Mouse (Mus musculus) megakaryocyte progenitor cell, adult 5-6 weeks (primary cell): ENCODE data around the gene Olfr527. TPM values are rescaled to one million over a fixed set of nuclear protein-coding genes. Genes with fewer than 3 reads are reported as not detected.
A peak's percentile ranks its signal among the peaks of the same experiment; 100 is the strongest.

Experiments
- ATAC-seq: replicated peaks from 2 replicates; pipeline ENCODE4 v1.8.0; 2016; ENCODE audit warnings: mild to moderate bottlenecking, moderate TSS enrichment, inconsistent platforms; ENCODE audit not compliant: poor library complexity
- total RNA-seq, 2 experiments: library from RNA; stranded (forward) in 1 of 2; stranded (reverse) in 1 of 2; fragments of 157-497, 149-512 nt in 1 of 2; fragments of 200-1000 nt in 1 of 2; gene quantifications; 2 replicates each; pipeline versions ENCODE4 v1.2.3 to v1.2.4; 2015 to 2017

Gene Olfr527
- not detected in 2 replicates for total RNA-seq (2015)
- total RNA-seq (2017), result not detected in 2 replicates

- ATAC-seq, result no peak
Observed at GRCm38 (mm10) chr7:140333717-140334116, at the start of gene Olfr527. TSS of gene Olfr527 (plus strand) at chr7:140334017.

GRCm38 (mm10) chr7:140295746-140296145, 38.1 kb upstream of the Olfr527 start:
- ATAC-seq, result no peak

GRCm38 (mm10) chr7:140296876-140297275, 36.9 kb upstream of the Olfr527 start:
- no peak for ATAC-seq

GRCm38 (mm10) chr7:140299416-140299815, 34.4 kb upstream of the Olfr527 start:
- no peak for ATAC-seq

GRCm38 (mm10) chr7:140319861-140320385, 13.9 kb upstream of the Olfr527 start:
- no peak for ATAC-seq

GRCm38 (mm10) chr7:140320558-140320957, 13.3 kb upstream of the Olfr527 start, which contains the start of gene Olfr525:
TSS of gene Olfr525 (plus strand) at chr7:140320858.
- ATAC-seq, result no peak

- no peak for ATAC-seq
Observed at GRCm38 (mm10) chr7:140321135-140321534, 12.7 kb upstream of the Olfr527 start.

- ATAC-seq, result no peak
Observed at GRCm38 (mm10) chr7:140329766-140330304, 4.0 kb upstream of the Olfr527 start.

- ATAC-seq, result no peak
Observed at GRCm38 (mm10) chr7:140361571-140361970, 27.8 kb downstream of the Olfr527 start, which contains the start of gene Olfr60. TSS of gene Olfr60 (minus strand) at chr7:140361671.

- 0 out of 2 replicates have a peak, but pooled peaks have one; percentile 37 for ATAC-seq
Observed at GRCm38 (mm10) chr7:140374300-140374699, 40.5 kb downstream of the Olfr527 start.

GRCm38 (mm10) chr7:140376231-140376630, 42.4 kb downstream of the Olfr527 start, which contains the start of gene Olfr530:
TSS of gene Olfr530 (minus strand) at chr7:140376331.
- no peak for ATAC-seq

- ATAC-seq, result no peak
Observed at GRCm38 (mm10) chr7:140376911-140377310, 43.1 kb downstream of the Olfr527 start.

Other genes with a start within 250 kb of the Olfr527 start
- gene Prap1, start 240.6 kb upstream of the Olfr527 start, total RNA-seq (2015), result not detected in 2 replicates
- not detected in 2 replicates for gene Prap1, start 240.6 kb upstream of the Olfr527 start, total RNA-seq (2017)
- 6.9 and 7.9 TPM in 2 replicates for gene Fuom, start 231.6 kb upstream of the Olfr527 start, total RNA-seq (2015)
- 10.8 and 11.5 TPM in 2 replicates for gene Fuom, start 231.6 kb upstream of the Olfr527 start, total RNA-seq (2017)
- gene Paox, start 218.2 kb upstream of the Olfr527 start, total RNA-seq (2015), result 26.1 and 31.7 TPM in 2 replicates
- gene Paox, start 218.2 kb upstream of the Olfr527 start, total RNA-seq (2017), result 15.7 and 23.4 TPM in 2 replicates
- gene Echs1, start 217.5 kb upstream of the Olfr527 start, total RNA-seq (2015), result 108 and 109 TPM in 2 replicates
- gene Echs1, start 217.5 kb upstream of the Olfr527 start, total RNA-seq (2017), result 95.5 and 147 TPM in 2 replicates
- gene Mtg1, start 196.5 kb upstream of the Olfr527 start, total RNA-seq (2015), result 23.8 and 29.2 TPM in 2 replicates
- gene Mtg1, start 196.5 kb upstream of the Olfr527 start, total RNA-seq (2017), result 10.4 and 11.4 TPM in 2 replicates
- not detected in 2 replicates for gene Sprn, start 179.1 kb upstream of the Olfr527 start, total RNA-seq (2015)
- not detected in 2 replicates for gene Sprn, start 179.1 kb upstream of the Olfr527 start, total RNA-seq (2017)
- gene Olfr522, start 169.3 kb upstream of the Olfr527 start, total RNA-seq (2015), result not detected in 2 replicates
- gene Olfr522, start 169.3 kb upstream of the Olfr527 start, total RNA-seq (2017), result not detected in 2 replicates
- not detected in 2 replicates for gene Olfr523, start 160.8 kb upstream of the Olfr527 start, total RNA-seq (2015)
- not detected in 2 replicates for gene Olfr523, start 160.8 kb upstream of the Olfr527 start, total RNA-seq (2017)
- gene Olfr524, start 128.1 kb upstream of the Olfr527 start, total RNA-seq (2015), result not detected in 2 replicates
- not detected in 2 replicates for gene Olfr524, start 128.1 kb upstream of the Olfr527 start, total RNA-seq (2017)
- gene Cd163l1, start 115.8 kb upstream of the Olfr527 start, total RNA-seq (2015), result not detected in 2 replicates
- 0.21 TPM in 1 of 2 replicates, not detected in the other for gene Cd163l1, start 115.8 kb upstream of the Olfr527 start, total RNA-seq (2017)
- not detected in 2 replicates for gene 5830411N06Rik, start 86.7 kb upstream of the Olfr527 start, total RNA-seq (2015)
- not detected in 2 replicates for gene 5830411N06Rik, start 86.7 kb upstream of the Olfr527 start, total RNA-seq (2017)
- gene Olfr525, start 13.2 kb upstream of the Olfr527 start, total RNA-seq (2015), result not detected in 2 replicates
- gene Olfr525, start 13.2 kb upstream of the Olfr527 start, total RNA-seq (2017), result not detected in 2 replicates
- gene Olfr60, start 27.7 kb downstream of the Olfr527 start, total RNA-seq (2015), result 0.07 TPM in 1 of 2 replicates, not detected in the other
- gene Olfr60, start 27.7 kb downstream of the Olfr527 start, total RNA-seq (2017), result not detected in 2 replicates
- not detected in 2 replicates for gene Olfr530, start 42.3 kb downstream of the Olfr527 start, total RNA-seq (2015)
- gene Olfr530, start 42.3 kb downstream of the Olfr527 start, total RNA-seq (2017), result not detected in 2 replicates
- gene Olfr531, start 68.9 kb downstream of the Olfr527 start, total RNA-seq (2015), result not detected in 2 replicates
- gene Olfr531, start 68.9 kb downstream of the Olfr527 start, total RNA-seq (2017), result not detected in 2 replicates
- not detected in 2 replicates for gene Olfr532, start 87.6 kb downstream of the Olfr527 start, total RNA-seq (2015)
- not detected in 2 replicates for gene Olfr532, start 87.6 kb downstream of the Olfr527 start, total RNA-seq (2017)
- gene Olfr533, start 129.4 kb downstream of the Olfr527 start, total RNA-seq (2015), result not detected in 2 replicates
- gene Olfr533, start 129.4 kb downstream of the Olfr527 start, total RNA-seq (2017), result not detected in 2 replicates
- not detected in 2 replicates for gene Olfr535, start 150.2 kb downstream of the Olfr527 start, total RNA-seq (2015)
- gene Olfr535, start 150.2 kb downstream of the Olfr527 start, total RNA-seq (2017), result not detected in 2 replicates
- not detected in 2 replicates for gene Olfr536, start 173.4 kb downstream of the Olfr527 start, total RNA-seq (2015)
- not detected in 2 replicates for gene Olfr536, start 173.4 kb downstream of the Olfr527 start, total RNA-seq (2017)
- not detected in 2 replicates for gene Olfr538, start 233.9 kb downstream of the Olfr527 start, total RNA-seq (2015)
- gene Olfr538, start 233.9 kb downstream of the Olfr527 start, total RNA-seq (2017), result not detected in 2 replicates